Mouse (Mus musculus): ENCODE data around the gene Camta1. TPM values are rescaled to one million over a fixed set of nuclear protein-coding genes. Genes with fewer than 3 reads are reported as not detected.

Camta1 gene
- polyA plus RNA-seq, 1 experiment = 10.3 TPM

GRCm38 (mm10) chr4:151326971-151327686 is 534.5 kb downstream of the Camta1 start:
- no peak for DNase-seq (ENCODE audit: low read depth)

GRCm38 (mm10) chr4:151316428-151316827 is 545.2 kb downstream of the Camta1 start:
- DNase-seq (ENCODE audit: low read depth) = no peak

GRCm38 (mm10) chr4:151315726-151316125 is 546.0 kb downstream of the Camta1 start:
- DNase-seq (ENCODE audit: low read depth) = no peak

- no peak for DNase-seq (ENCODE audit: low read depth)
Measured at GRCm38 (mm10) chr4:151310773-151311172, 550.9 kb downstream of the Camta1 start.

GRCm38 (mm10) chr4:151310056-151310685 is 551.5 kb downstream of the Camta1 start:
- no peak for DNase-seq (ENCODE audit: low read depth)

GRCm38 (mm10) chr4:151306890-151307289 is 554.8 kb downstream of the Camta1 start:
- no peak for DNase-seq (ENCODE audit: low read depth)

- DNase-seq (ENCODE audit: low read depth) = no peak
Measured at GRCm38 (mm10) chr4:151306311-151306765, 555.3 kb downstream of the Camta1 start.

GRCm38 (mm10) chr4:151305761-151306160 is 555.9 kb downstream of the Camta1 start:
- no peak for DNase-seq (ENCODE audit: low read depth)

- DNase-seq (ENCODE audit: low read depth) = no peak
Measured at GRCm38 (mm10) chr4:151303931-151304330, 557.7 kb downstream of the Camta1 start.

GRCm38 (mm10) chr4:151303436-151303835 is 558.2 kb downstream of the Camta1 start:
- DNase-seq (ENCODE audit: low read depth) = no peak

GRCm38 (mm10) chr4:151302195-151303126 is 559.2 kb downstream of the Camta1 start:
- no peak for DNase-seq (ENCODE audit: low read depth)

- DNase-seq (ENCODE audit: low read depth) = no peak
Measured at GRCm38 (mm10) chr4:151301337-151301736, 560.3 kb downstream of the Camta1 start.

- no peak for DNase-seq (ENCODE audit: low read depth)
Measured at GRCm38 (mm10) chr4:151300706-151301105, 561.0 kb downstream of the Camta1 start.

- no peak for DNase-seq (ENCODE audit: low read depth)
Measured at GRCm38 (mm10) chr4:151295515-151296203, 566.0 kb downstream of the Camta1 start.

GRCm38 (mm10) chr4:151288893-151289585 is 572.6 kb downstream of the Camta1 start:
- no peak for DNase-seq (ENCODE audit: low read depth)

- DNase-seq (ENCODE audit: low read depth) = no peak
Measured at GRCm38 (mm10) chr4:151285905-151286445, 575.7 kb downstream of the Camta1 start.

- DNase-seq (ENCODE audit: low read depth) = no peak
Measured at GRCm38 (mm10) chr4:151285432-151285831, 576.2 kb downstream of the Camta1 start.

GRCm38 (mm10) chr4:151283092-151283741 is 578.5 kb downstream of the Camta1 start:
- DNase-seq (ENCODE audit: low read depth) = no peak

GRCm38 (mm10) chr4:151282103-151282502 is 579.6 kb downstream of the Camta1 start:
- no peak for DNase-seq (ENCODE audit: low read depth)

GRCm38 (mm10) chr4:151275292-151275691 is 586.4 kb downstream of the Camta1 start:
- no peak for DNase-seq (ENCODE audit: low read depth)
